Mouse (Mus musculus) gastrocnemius, adult 18-20 months (tissue): ENCODE results near the gene Stim1. TPM values are rescaled to one million over a fixed set of nuclear protein-coding genes. Genes with fewer than 3 reads are reported as not detected.
A peak's percentile ranks its signal among the peaks of the same experiment; 100 is the strongest.

ENCODE experiments used
- DNase-seq: peaks from one replicate; pipeline ENCODE4 v3.0.0; 2021; ENCODE audit warnings: low spot score
- total RNA-seq, 2 experiments: library from RNA; stranded (reverse); gene quantifications; 2 replicates each; pipeline ENCODE4 v1.2.3; 2021

Gene Stim1
- total RNA-seq, 2 experiments from 2014 or later: 169 to 172 TPM

DNA sequence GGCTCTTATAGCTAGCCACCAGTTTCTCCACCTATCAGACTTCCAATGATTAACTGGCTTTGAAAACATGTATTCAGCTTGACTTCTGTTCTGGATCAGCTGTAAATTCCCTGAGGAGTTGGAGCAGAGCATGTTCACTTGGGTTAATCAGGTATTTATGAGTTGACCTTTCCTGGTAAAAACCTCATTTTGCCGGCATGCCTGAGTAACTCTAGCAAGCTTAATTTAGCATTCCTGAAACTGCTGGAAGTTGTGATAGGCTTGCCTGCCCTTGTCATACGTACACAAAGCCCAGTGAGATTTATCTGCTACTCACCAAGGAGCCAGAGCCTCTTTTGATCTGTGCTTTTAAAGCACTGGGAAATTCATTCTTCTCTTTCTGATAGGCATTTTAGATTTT lies 25.6 kb downstream of the Stim1 start:
- DNase-seq: no peak

DNA sequence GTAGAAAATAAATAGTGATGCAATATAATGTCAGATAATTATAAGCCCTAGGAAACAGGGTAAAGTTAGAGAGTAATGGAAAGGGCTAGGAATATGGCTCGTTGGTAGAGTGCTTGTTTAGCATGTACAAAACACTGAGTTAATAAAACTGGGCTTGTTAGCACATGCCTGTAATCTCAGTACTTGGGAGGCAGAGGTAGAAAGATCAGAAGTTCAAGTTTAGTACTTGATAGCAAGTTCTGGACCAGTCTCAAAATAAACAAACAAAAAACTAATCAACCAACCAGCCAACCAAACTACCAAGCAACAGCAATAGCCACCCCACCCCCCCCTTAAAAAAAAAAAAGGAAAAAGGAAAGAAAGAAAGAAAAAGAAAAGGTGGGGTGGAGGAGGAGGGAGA lies 33.2 kb downstream of the Stim1 start:
- no peak for DNase-seq

DNA sequence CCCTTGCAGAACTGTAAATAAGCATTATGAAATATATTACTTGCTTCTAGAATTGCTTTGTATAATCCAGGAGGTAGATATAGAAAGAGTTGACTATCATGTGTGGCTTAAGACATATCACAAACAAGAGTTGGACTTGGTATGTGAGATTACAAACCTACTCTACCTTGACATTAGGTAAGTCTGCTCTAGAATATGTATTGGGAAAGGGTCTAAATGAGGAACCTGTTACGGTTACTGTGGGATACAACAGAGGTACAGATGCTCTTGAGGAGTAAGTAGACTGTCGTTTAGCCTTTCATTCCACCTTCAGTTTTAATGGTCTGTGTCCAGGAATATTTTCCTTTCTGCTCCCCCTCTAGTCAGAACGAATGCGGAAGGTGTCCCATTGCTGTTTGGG lies 34.9 kb downstream of the Stim1 start:
- DNase-seq: no peak

DNA sequence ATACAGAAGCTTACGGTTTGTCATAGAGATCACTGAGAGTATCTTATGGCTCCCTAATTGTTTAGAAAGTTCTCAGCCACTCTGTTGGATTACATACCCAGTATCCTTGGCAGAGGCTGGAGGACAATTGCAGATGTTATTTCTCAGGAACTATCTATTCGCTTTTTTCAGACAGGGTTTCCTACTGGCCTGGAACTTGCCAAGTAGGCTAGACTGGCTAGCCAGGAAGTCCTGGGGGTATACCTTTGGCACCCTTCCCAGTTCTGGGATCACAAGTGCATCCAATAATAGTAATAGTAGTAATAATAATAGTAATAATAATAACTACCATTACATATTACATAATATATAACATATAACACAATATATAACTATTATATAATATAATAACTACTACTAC lies 38.0 kb downstream of the Stim1 start:
- DNase-seq: peak; percentile 18

DNA sequence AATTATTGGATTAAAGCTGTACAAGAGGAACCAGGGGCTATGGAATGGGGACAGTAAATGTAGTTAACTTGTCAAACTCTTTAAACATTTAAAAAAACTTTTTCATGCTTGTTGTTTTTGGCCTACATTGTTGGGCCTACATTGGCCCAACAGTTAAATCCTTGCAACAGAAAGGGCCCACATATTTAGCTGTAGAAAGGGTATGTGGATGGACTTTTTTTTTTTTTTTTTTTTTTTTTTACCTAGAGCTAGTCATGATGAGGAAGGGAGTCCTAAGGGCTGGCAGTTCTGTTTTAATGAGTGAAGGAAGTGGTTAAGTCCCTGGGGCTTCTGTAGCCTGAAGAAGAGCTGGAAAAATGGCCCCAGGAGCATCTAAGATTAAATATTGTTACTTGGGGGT lies 42.7 kb downstream of the Stim1 start:
- no peak for DNase-seq

DNA sequence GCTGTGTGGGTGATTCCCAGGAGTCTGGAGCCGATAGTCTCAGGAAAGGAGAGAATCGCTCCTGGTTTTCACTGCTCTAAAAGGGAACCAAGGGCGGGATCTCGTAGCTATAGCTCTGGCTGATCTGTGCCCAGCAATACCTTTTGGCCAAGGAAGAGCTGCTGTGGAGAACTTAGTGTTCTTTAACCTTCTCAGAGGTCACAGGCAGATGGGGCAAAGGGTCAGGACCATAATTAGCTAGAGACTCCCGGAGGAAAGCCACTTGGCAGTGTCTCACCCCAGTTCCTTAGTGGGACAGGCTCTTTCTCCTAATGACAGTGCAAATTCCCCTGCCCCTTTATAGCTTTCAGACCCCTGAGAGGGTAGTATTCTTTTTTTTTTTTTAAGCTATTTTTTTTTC lies 43.2 kb downstream of the Stim1 start:
- no peak for DNase-seq

DNA sequence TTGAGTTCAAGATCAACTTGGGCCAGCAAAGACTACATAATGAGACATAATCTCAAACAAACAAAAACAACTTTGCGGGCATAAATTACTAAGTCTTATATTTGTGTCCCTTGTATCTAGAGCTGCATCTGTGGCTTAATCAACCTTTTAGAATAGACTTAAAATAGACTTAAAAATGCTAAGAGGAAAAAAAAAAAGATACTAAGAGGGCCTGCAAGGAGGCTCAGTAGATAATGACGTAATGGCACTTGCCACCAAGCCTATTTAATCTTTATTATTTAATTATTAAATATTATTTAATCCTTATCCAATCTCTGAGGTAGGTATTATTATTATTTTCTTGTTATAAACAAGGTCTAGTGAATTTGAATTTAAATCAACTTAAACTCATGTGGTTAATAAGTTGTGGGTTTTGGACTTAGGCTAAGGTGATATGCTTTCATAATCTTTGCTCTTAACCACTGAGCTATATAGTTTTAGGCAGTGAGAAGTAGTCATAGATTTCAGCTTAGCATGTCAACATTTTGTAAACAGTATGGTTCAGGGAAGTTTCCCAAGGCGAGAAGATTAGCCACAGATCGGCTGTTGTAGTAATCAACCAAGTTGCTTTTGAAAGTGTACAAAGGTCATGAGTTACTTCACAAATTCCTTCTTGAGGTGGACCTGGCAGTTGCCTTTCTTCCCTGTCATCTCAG lies 45.4 kb downstream of the Stim1 start:
- no peak for DNase-seq

DNA sequence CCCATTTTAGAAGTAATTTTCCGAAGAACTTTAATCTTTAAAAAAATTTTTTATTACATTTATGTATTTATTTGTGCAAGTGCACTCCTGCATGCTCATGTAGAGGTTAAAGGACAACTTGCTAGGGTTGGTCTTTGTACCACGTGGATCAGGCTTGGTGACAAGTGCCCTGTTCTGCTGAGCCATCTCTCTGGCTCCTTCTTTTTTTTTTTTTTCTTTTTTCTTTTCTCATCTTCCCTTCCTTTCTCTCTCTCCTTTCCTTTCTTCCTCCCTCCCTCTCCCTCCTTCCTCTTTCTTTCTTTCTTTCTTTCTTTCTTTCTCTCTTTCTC lies 45.9 kb downstream of the Stim1 start:
- no peak for DNase-seq

DNA sequence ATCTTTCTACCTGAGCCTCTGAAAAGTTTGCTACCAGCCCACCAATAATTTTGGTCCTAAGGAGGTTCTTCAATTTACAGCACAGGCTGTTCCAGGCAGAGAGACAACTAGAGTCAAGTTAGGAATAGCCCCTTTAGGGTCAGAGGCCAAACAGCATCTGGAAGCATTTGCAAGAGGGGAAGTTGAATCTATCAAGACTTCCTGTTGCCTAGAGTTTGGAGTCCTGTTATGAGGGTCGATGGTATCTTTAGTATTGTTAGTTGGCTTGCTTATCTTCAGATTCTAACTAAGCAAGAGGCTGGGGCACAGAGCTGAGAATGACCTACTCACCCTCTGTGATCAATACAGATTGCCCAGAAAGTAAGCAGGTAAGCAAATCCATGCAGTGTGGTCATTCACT lies 46.5 kb downstream of the Stim1 start:
- no peak for DNase-seq

DNA sequence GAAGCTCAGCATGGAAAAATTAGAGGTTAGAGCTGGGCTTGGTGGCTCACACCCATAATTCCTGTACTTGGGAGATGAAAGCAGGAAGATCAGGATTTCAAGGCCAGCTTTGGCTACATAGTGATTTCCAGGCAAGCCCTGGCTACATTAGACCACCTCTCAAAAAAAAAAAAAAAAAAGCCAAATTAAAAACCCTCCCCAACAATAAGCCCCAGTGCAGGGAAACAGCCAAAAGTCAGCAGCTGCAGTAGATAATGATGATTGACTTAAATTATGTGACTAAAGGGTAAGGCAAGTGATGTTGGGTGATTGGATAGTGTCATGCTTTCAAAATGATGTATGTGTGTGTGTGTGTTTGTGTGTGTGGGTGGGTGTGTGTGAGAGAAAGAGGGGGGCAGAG lies 47.3 kb downstream of the Stim1 start:
- no peak for DNase-seq

DNA sequence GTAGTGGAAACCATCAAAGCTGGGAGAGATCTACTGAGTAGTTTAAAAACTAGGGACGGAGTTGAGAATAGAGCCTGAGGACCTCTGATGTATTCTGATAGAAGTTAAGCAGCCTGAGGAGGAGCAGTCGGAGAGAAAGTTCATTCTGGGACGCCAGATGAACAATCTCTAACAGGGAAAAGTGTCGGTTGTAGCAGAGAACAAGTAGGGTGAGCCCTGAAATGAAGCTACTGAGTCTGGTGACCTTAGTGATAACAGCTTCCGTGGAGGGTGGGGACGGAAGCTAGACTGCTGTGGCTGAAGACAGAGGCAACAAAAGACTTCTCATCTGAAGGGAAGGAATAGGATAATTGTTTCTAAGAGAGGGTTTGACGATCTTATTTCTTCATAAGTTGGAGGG lies 47.8 kb downstream of the Stim1 start:
- DNase-seq: no peak

DNA sequence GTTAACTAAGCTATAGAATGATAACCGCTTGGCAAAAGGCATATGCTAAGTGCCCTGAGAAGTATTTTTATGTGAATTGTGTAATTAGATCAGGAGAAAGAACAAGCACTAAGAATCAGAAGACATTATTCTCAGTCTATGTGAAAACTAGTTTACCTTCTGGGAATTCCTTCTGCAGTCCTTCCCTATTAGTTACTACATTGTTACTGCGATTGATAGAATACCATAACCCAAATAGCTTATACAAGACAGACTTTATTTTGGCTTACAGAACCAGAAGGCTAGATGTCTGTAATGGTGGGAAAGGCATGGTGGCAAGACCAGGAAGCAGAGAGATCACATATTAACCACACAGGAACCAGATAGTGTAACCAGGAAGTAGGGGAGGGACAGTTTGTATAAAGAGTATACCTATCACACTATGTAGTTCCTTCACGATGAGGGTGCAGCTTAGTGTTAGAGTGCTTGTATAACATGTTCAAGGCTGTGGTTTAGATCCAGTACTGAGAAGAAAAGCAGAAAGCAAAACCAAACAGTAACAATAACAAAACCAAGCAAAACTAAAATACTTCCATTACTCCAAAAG lies 50.1 kb downstream of the Stim1 start:
- DNase-seq: no peak

DNA sequence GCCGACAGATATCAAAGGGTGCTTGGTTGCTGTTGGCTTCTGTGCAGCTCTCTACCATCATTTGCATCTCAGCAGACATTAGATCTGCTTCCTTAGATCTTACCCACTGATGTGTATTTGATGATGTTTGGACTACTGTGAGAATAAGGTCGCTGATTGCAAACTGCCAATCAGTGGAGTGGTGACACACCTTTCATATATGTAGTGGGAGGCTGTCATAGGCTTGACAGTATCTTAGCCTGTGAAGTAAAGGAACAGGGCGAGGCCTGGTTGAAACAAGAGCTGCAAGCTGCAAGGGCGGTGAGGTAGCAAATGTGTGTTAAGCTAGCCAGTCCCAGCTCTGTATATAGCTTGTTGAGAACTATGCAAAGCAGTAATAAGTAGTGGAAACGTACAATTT lies 54.5 kb downstream of the Stim1 start:
- no peak for DNase-seq

DNA sequence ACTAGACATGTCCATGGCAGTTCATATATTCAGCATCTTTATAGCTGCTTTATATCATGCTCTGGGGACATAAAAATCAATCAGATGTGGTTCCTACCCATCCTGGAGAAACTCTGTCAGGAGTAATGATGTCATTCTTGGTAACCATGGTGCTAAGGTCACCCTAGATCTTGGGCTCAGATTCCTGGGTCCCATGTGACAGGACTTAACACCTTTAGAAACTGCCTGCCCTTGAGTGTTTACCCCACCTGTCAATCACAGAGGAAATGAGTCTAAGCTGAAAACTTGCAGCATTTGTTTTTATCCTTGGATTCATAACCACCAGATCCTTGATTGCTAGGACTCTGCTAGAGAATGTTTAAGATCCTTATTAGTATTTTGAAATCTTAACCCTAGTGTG lies 58.7 kb downstream of the Stim1 start:
- peak; percentile 42 for DNase-seq

DNA sequence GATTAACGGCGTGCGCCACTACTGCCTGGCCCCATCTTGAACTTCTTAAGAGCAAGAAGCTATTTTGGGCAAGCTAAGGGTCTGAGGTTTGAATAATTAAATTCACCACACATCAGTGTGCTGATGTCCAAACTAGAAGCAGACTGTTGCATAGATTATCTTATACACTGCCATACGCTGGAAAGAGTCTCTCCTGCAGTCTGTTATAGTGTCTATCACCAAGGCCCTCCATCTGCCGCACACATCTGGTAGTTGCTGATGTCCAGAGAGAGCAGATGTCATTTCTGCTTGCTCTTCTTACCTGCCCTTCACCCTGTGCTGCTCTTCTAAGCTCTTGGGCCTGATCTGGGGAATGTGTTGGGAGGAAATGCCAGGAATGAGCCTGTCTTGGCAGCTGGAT lies 62.7 kb downstream of the Stim1 start:
- DNase-seq: no peak

DNA sequence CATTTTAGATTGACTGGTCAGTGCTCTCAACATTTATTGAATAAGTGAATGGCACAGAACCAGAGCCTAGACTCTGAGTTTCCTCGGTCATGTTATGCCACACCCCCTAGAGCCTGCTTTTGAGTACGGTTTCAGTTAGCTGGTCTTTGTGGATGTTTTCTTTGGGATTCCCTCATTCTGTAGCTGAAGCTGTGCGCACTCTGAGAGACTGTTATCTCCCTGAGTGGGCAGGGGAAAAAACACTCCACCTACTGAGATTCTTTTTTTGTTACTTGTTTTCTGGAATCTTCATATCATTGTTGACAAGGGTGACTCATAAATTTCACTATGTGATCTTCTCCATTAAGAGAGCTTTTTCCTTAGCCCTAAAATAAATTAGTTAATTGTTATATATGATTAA lies 63.9 kb downstream of the Stim1 start:
- no peak for DNase-seq

DNA sequence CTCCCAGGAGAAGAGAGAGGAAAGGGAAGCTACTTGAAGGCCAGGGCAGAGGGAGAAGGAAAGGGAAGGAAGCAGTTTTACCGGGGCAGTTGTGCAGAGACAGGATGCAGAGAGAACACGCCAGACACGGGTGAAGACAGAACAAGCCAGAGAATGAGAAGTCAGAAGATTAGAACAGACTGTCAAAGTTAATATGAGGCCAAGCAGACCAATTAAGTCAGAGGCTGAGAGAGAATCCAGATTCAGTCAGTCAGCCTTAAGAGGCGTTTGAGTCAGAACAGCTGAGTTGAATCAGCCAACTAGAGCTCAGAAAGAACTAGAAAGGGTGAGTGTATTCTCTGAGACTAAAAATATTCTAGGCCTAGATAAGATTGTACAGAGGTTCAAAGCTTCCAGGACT lies 66.1 kb downstream of the Stim1 start:
- DNase-seq: no peak

DNA sequence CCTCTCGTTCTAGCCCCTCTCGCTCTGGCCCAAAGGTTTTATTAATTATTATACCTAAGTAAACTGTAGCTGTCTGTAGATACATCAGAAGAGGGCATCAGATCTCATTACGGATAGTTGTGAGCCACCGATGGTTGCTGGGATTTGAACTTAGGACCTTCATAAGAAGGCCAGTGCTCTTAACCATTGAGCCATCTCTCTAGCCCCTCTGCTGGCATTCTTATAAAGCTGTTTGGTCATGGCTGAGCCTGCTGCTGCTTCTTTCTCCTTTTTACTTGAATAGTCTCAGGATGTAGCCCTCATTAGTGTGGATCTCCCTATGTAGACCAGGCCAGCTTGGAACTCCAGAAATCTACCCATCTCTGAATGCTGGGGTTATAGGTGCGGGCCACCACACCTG lies 69.7 kb downstream of the Stim1 start:
- no peak for DNase-seq

DNA sequence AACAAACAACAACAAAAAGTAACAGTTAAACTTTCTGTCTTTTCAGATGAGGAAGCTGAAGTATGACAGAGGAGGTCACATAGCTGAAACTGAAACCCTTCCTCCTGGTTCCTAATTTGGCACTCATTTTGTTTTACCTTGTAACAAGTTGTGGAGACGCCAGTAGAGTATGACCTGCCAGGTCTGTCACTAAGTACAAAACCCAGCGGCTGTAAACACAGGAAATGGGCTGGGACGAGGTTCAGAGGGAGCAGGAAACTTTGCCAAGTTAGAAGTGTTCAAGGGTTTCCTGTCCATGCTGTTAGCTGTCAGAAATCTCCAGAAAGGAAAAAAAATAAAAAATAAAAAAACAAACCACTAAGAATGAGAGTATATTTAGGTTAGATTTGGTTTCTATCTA lies 70.3 kb downstream of the Stim1 start:
- DNase-seq: peak; percentile 62

DNA sequence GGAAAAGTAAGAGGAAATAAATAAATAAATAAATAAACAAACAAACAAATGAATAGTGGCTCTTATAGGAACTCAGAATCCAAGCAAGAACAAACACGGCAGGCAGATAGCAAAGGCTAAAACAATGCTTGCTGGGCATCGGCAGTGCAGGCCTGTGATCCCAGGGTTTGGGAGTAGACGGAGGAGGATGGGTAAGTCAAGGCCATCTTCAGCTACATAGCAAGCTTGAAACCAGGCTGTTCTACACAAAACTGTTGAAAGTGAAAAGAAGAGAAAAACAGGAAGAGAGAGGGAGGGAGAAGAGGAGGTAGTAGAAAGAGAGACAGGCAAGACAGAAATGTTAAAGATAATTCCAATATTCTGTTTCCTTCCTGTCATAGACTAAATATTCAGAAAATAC lies 71.3 kb downstream of the Stim1 start:
- DNase-seq: no peak

DNA sequence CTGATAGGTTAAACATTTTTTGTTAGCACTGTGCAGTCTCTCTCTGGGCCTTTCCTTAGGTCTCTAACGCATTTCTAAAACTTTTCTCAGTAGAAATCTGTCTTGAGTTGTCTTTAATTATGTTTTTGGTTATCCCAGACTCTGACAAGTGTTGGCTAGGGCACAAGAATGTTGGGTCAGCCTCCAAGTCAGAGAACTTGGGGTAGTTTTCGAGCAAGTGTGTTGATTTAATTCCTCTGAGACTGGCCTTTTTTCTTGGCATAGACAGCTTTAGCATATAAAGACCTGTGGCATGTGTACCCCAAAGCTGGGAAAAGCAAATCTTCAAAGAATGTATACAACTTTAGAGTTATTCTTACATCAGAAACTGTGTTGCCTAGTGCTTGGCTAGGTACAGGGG lies 78.3 kb downstream of the Stim1 start:
- DNase-seq: peak; percentile 55

DNA sequence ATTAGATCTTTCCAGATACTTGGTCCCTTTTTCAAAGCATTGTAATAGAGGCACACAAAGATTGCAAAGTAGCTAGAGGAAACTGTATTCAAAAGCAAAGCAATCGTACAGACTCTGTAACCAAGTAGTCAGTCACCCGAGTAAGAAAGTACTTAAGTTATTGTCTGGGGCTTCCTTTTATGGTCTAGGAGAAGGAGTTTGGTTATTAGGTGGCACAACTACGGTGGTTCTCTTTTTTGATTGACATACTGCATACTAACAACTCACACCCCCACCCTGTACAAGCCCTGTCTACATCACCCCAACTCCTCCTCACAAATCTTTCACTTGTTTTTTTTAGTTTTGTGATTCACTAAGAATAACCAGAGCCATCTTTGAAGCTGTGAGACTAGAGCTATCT lies 79.7 kb downstream of the Stim1 start:
- no peak for DNase-seq

DNA sequence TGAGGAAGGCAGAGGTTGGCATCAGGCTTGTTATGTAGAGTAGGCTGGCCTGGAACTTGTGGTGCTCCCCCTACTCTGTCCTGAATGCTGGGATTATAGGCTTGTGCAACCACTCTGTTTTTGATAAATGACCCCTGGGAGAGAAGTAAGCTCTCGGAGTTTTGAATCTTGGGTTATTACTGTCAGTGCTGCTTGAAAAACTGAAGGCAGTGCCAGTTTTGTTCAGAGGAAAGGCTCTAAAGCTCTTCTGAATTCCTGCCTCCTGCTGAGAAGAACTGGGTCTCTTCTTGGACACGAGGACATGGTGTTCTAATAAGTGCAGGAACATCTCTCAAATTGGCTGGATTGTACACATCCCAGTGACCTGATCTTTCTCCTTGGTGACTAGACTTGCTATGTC lies 81.1 kb downstream of the Stim1 start:
- no peak for DNase-seq

DNA sequence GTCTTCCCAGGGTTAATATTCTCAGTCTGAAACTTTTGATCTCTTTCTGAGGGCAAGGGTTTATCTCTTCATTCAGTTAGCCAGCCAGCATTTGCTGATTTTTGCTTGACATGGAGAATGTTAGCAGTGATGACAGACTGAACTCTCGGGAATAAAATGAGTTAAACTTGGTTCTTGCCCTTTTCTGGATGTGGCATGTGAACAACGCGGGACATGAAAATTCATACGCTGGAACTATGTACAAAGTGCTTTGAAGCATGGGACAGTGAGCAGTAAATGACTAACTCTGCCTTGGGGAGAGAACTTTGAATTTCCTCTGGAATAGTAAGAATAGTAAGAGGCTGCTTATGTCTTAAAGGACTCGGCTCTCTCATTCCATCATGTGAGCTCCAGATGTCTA lies 81.6 kb downstream of the Stim1 start:
- DNase-seq: no peak
